Mouse (Mus musculus) hindbrain, embryonic 13.5 days (tissue): ENCODE results near the gene H2al1k. TPM values are rescaled to one million over a fixed set of nuclear protein-coding genes. Genes with fewer than 3 reads are reported as not detected.
"Not testable (repeated sequence)": the region's sequence is repeated elsewhere in the genome, so short reads cannot be mapped to it uniquely, and the experiment has no call there.

Source experiments
- ATAC-seq: fragments of 200-750 bp; cut with Nextera tagmentation; 2 replicates; pipeline ENCODE4 v1.8.0; 2017; ENCODE audit warnings: moderate TSS enrichment; ENCODE audit not compliant: low FRiP score
- H3K27ac ChIP-seq: fragments of 300-500 bp; sonication (generic); 2 replicates; pipeline ENCODE4 v1.5.1; 2015; ENCODE audit warnings: inconsistent platforms, mild to moderate bottlenecking, moderate library complexity
- H3K27me3 ChIP-seq: fragments of 300-500 bp; sonication (generic); 2 replicates; pipeline ENCODE4 v1.6.1; 2015; ENCODE audit warnings: mild to moderate bottlenecking, inconsistent platforms
- H3K36me3 ChIP-seq: fragments of 300-500 bp; sonication (generic); 2 replicates; pipeline ENCODE4 v1.6.1; 2015; ENCODE audit warnings: mild to moderate bottlenecking, inconsistent platforms
- H3K4me1 ChIP-seq: fragments of 300-500 bp; sonication (generic); replicated peaks from 2 replicates; pipeline ENCODE4 v1.6.1; 2015; ENCODE audit warnings: inconsistent platforms
- H3K4me2 ChIP-seq: fragments of 300-500 bp; sonication (generic); 2 replicates; pipeline ENCODE4 v1.6.1; 2015; ENCODE audit warnings: inconsistent platforms, mild to moderate bottlenecking, moderate library complexity
- H3K4me3 ChIP-seq: fragments of 300-500 bp; sonication (generic); 2 replicates; pipeline ENCODE4 v1.5.1; 2015; ENCODE audit warnings: mild to moderate bottlenecking, inconsistent platforms
- H3K9ac ChIP-seq: fragments of 300-500 bp; sonication (generic); 2 replicates; pipeline ENCODE4 v1.6.1; 2015; ENCODE audit warnings: mild to moderate bottlenecking, inconsistent platforms
- H3K9me3 ChIP-seq: fragments of 300-500 bp; sonication (generic); 2 replicates; pipeline ENCODE4 v1.6.1; 2016; ENCODE audit warnings: inconsistent platforms
- WGBS: fragments of 180-500 bp; shearing (Covaris S2); methylation state at CpG from one replicate; pipeline ENCODE4 v1.1.7; 2015; 5-methylcytosine and 5-hydroxymethylcytosine counted together
- polyA plus RNA-seq: library from polyadenylated mRNA; unstranded; fragments of >200 nt; fragmentation: Nextera tagmentation; extraction: Ambion mirVana; gene quantifications from 2 replicates; pipeline ENCODE4 v1.2.1, GENCODE M21; 2015

The H2al1k gene
- polyA plus RNA-seq, result not detected in 2 replicates

DNA sequence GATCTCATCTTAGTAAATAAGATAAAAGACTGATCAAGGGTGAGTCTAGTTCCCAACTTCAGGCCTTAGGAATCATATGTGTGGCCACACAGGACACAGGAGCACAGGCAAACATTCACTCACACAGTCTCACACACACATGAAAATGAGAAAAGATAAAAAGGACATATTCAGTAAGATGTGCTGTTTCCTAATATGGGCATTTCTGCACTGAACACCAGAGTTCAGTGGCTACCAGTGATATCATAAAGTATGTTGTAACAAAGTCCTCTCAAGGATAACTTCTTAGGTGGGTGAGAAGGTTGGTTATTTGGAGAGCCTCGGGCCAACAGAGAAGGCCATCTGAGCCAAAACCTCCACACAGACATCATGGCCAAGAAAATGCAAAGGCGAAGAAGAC, at the start of gene H2al1k:
Gene H2al1k (plus strand): TSS at position 301 of the 400 bp plus-strand sequence.
- not testable (repeated sequence) for H3K36me3 ChIP-seq, H3K4me2 ChIP-seq, ATAC-seq, H3K27me3 ChIP-seq, H3K4me3 ChIP-seq, H3K9ac ChIP-seq, H3K4me1 ChIP-seq, H3K27ac ChIP-seq, H3K9me3 ChIP-seq
- no CpG with 5 or more reads among the region's 2 CpGs for WGBS

DNA sequence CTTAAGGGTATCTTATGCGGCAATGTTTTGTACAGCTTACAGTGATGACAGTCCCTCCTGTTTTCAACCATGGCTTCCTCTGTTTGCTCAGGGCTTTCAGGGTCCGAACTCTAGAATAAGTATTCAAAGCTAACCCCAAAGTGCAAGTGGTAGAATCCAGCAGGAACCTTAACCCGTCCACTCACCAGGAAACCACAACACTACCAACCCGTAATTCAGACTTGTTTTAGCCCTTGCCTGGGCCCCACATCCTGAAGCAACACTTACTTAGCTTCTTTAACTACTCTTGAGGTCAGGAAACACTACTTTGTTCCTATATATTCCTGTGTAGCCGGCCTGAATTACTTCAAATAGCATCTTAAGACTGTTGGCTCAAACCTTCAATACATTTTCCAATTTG, 47.6 kb upstream of the H2al1k start:
- ATAC-seq, result no peak
- Histone ChIP-seq H3K4me2 (no peak overlapping the region), H3K4me1 (no peaks in the 10 kb centered on the region), H3K4me3 (no peak overlapping the region), H3K36me3 (no peaks in the 10 kb centered on the region), H3K27me3 (no peaks in the 10 kb centered on the region), H3K27ac (no peak overlapping the region), H3K9ac (no peak overlapping the region), H3K9me3 (no peaks in the 10 kb centered on the region)
- WGBS, result 88% methylated on average over 5 of the region's 5 CpGs

DNA sequence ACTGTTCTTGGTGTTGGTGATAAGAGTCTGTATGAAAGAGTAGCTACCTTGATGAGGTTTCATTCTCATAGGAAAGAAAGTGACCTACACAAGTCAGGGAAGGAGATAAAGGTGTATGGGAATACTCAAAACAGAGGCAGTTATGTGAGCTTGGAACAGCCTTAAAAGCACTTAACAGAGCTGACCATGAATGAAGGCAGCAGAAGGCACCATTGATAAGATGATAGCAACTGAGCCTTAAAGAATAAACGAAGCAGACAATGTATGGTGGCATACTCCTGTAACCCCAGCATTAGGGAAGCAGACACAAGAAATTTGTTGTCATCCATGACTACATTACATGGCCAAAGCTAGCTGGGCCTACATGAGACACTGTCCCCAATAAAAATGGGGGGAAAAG, 47.0 kb upstream of the H2al1k start:
- Histone ChIP-seq H3K27me3 (no peaks in the 10 kb centered on the region), H3K27ac (no peak overlapping the region), H3K4me1 (no peaks in the 10 kb centered on the region), H3K4me2 (no peak overlapping the region), H3K9ac (no peak overlapping the region), H3K4me3 (no peak overlapping the region), H3K9me3 (no peaks in the 10 kb centered on the region), H3K36me3 (no peaks in the 10 kb centered on the region)
- ATAC-seq, result no peak
- 86% methylated on average over 1 of the region's 1 CpGs for WGBS

DNA sequence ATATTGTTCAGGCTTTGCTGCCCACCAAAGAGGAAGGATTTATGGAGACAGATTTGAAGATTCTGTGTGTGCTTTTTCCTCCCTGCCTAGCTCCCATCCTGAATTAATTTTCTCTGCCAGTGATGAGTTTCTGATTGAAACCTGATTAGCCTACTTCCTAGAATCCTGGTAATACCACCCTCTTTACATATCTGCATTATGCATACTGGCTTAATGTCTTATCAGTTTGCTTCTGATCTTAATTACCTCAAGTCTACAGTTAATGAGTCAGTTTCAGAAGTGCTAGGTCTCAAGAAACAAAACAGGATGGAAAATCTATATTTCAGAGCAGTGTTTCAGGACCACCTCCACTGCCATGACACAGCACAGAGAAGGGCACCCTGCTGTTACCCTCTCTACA, 34.0 kb upstream of the H2al1k start:
- not testable (repeated sequence) for H3K9me3 ChIP-seq, ATAC-seq, H3K4me3 ChIP-seq, H3K36me3 ChIP-seq, H3K27ac ChIP-seq, H3K4me1 ChIP-seq, H3K9ac ChIP-seq, H3K4me2 ChIP-seq, H3K27me3 ChIP-seq

DNA sequence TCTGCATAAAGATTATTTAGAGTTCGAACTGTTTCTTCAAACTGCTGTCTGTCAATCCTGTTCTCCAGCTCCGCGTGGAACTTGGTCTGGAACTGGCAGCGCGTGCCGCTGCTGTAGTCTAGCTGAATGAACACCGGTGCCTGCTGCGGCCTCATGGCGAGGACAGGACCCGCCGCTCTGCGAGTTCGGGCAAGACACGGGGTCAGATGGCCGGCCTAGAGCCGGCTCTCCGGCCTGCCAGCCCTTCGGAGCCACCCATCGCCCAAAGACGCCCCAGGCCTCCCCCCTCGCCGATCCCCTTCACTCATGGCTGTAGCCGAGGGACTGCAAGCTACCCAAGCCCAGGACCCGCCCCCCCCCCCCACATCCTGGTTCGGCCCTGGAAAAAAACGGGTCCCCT, 22.5 kb upstream of the H2al1k start:
- H3K27me3 ChIP-seq, H3K27ac ChIP-seq, H3K36me3 ChIP-seq, H3K9ac ChIP-seq, H3K4me1 ChIP-seq, H3K4me2 ChIP-seq, H3K9me3 ChIP-seq, H3K4me3 ChIP-seq, ATAC-seq: not testable (repeated sequence)
- 90% methylated on average over 18 of the region's 26 CpGs for WGBS

DNA sequence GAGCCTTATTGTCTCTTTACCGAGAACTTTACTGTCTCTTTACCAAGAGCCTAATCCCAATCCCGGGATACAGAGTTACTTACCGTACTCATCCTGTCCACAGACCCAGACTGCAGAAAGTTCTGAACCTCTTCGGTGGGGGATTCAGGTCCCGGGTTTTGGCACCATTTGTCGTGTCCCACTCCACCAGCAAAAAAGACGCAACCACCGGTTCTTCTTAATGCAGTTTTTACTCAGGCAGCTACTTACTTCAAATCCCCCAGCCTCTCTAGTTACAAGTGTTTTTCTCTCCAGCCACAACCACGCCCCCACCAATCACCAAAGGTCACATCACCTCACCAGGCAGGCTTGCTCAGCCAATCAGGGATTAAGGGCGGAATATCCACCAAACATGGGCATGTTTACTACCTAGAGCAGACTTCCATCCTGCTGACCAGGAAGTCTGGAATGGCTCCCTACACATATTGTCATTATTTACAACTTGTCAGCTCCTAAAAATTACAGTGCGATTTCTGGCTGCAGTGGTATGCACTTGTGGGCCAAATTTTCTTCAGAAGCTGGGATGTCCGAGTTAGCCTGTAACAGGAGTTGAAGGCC, 18.0 kb upstream of the H2al1k start:
- H3K9me3 ChIP-seq, H3K36me3 ChIP-seq, H3K9ac ChIP-seq, H3K4me2 ChIP-seq, H3K27me3 ChIP-seq, H3K4me1 ChIP-seq, ATAC-seq, H3K4me3 ChIP-seq, H3K27ac ChIP-seq: not testable (repeated sequence)
- WGBS, result 91% methylated on average over 12 of the region's 12 CpGs

DNA sequence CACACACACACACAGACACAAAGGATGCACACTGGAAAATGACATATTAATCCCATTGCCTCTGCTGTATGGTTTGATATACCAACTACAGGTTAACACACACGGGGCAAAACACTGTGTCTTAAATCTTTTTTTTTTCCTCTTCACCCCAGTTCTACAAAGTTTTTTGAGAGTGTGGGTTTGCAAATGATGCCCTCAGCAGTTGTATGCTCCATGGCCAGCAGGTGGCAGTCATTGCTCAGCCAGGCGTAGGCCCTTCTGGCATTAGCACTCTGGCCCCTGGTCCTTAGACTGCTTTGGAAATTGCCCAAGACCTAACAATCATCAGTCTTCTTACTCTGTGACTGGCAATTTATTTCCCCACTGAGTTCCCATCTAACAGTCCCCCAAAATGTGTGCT, 17.4 kb upstream of the H2al1k start:
- ATAC-seq, H3K9ac ChIP-seq, H3K9me3 ChIP-seq, H3K4me3 ChIP-seq, H3K4me2 ChIP-seq, H3K27ac ChIP-seq, H3K27me3 ChIP-seq, H3K36me3 ChIP-seq, H3K4me1 ChIP-seq: not testable (repeated sequence)
- 70% methylated on average over 2 of the region's 2 CpGs for WGBS

DNA sequence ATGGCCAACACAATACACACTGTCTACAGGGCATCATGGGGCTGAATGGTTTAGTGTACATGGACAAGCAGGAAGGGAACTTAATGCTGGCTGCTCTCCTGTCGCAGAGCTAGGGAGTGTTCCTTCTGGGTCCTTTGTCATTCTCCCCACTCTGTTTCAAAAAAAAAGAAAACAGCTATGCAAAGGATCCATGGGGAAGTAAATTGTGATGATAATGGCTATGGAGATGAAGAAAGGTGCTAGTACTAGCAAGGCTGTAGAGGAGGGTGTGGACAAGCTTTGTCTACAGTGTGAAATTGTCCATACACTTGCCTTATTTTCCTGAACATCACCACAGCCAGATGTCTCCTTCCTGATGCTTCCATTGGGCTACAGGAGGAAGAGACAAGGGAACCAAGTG, 15.4 kb upstream of the H2al1k start:
- not testable (repeated sequence) for H3K27me3 ChIP-seq, H3K4me2 ChIP-seq, H3K9ac ChIP-seq, H3K4me1 ChIP-seq, H3K27ac ChIP-seq, H3K9me3 ChIP-seq, H3K36me3 ChIP-seq, ATAC-seq, H3K4me3 ChIP-seq
- 55% methylated on average over 1 of the region's 1 CpGs for WGBS

DNA sequence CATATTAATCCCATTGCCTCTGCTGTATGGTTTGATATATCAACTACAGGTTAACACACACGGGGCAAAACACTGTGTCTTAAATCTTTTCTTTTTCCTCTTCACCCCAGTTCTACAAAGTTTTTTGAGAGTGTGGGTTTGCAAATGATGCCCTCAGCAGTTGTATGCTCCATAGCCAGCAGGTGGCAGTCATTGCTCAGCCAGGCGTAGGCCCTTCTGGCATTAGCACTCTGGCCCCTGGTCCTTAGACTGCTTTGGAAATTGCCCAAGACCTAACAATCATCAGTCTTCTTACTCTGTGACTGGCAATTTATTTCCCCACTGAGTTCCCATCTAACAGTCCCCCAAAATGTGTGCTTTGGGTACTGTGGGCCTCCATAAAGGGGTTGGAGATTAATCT, 23.6 kb downstream of the H2al1k start:
- WGBS, result 32% methylated on average over 2 of the region's 2 CpGs
- not testable (repeated sequence) for H3K4me3 ChIP-seq, H3K4me2 ChIP-seq, H3K9me3 ChIP-seq, H3K27ac ChIP-seq, ATAC-seq, H3K27me3 ChIP-seq, H3K4me1 ChIP-seq, H3K9ac ChIP-seq, H3K36me3 ChIP-seq

DNA sequence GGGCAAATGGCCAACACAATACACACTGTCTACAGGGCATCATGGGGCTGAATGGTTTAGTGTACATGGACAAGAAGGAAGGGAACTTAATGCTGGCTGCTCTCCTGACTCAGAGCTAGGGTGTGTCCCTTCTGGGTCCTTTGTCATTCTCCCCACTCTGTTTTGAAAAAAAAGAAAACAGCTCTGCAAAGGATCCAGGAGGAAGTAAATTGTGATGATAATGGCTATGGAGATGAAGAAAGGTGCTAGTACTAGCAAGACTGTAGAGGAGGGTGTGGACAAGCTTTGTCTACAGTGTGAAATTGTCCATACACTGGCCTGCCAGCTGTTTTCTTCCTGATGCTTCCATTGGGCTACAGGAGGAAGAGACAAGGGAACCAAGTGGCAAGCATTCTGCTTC, 25.5 kb downstream of the H2al1k start:
- ATAC-seq, H3K4me3 ChIP-seq, H3K36me3 ChIP-seq, H3K9me3 ChIP-seq, H3K9ac ChIP-seq, H3K4me2 ChIP-seq, H3K27ac ChIP-seq, H3K27me3 ChIP-seq, H3K4me1 ChIP-seq: not testable (repeated sequence)

Other genes with a start within 250 kb of the H2al1k start
- not detected in 2 replicates for gene 4930402K13Rik, start 246.1 kb upstream of the H2al1k start, polyA plus RNA-seq
- gene Lancl3, start 150.7 kb upstream of the H2al1k start, polyA plus RNA-seq, result 3.6 and 4.0 TPM in 2 replicates
- gene Gm14862, start 93.7 kb upstream of the H2al1k start, polyA plus RNA-seq, result not detected in 2 replicates
- gene Xk, start 77.9 kb upstream of the H2al1k start, polyA plus RNA-seq, result 2.9 and 3.6 TPM in 2 replicates
- gene H2al1m, start 66.9 kb upstream of the H2al1k start, polyA plus RNA-seq, result not detected in 2 replicates
- gene Cybb, start 137.1 kb downstream of the H2al1k start, polyA plus RNA-seq, result 0.62 and 0.63 TPM in 2 replicates
- gene H2al1o, start 221.8 kb downstream of the H2al1k start, polyA plus RNA-seq, result not detected in 2 replicates